In the genomic region with DNA sequence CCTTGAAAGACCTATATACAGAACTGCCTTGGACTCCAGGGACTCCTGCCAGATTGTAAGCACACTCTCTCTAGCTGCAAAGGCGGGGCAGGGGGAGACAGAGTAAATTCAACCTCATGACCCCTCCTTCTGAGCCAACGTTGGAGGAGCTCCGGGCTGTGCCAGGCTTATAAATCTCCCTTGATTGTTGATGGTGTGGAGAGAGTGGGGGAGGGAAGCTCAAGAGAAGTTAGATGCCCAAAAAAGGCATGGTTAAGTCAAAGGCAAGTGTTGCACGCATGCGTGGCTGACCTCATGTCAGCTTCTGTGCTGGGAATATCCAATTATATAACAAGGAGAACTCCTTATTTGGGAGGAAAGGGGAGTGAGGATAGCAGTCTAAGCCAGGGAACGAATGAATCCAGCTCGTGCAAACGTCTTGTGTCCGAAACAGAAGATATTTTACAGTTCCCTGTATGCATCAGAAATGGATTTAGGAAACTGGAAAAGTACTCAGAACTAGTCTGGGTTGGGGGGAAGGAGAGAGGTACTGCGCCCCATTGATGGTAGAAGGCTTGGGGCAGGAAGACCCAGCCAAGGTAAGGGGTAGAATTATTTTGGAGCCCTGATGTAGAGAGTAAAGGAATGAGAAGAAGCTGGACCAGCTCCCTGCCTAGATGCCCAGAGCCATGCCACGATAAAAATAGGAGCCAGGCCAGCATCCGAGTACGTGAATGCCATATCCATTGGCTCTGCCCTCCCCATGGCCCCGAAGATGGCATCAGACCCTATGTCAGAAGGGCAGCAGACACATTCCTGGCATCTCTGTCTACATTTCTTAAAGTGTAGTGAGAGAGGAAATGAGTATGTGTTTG, we compare ENCODE assay signal across 7 mouse cellular contexts. TPM values are rescaled to one million over a fixed set of nuclear protein-coding genes. Genes with fewer than 3 reads are reported as not detected.
DNase-seq lines count a peak whose midpoint lies in the region.

No protein-coding gene starts in this region.

- DNase-seq in embryo, embryonic 11 days, result peak; percentile 46
- DNase-seq in heart, adult 18-20 months, result peak; percentile 68 to 86
- peak; percentile 55 for DNase-seq in kidney, adult 9 months
- peak; percentile 90 for DNase-seq in lung, postnatal 25 days (ENCODE audit: low spot score)
- no peak for DNase-seq in cerebellum, postnatal 25 days
- DNase-seq in adrenal gland, adult 2 months, result no peak
- DNase-seq in thymus, postnatal 36 days, result no peak

RNA-seq across cellular contexts. Expression of a gene that starts 18.6 kb away (rescaled TPM):
- total RNA-seq in heart, adult 18-20 months (2021), result 10 to 100 TPM; 23.0 to 27.9 TPM
- total RNA-seq in adrenal gland, adult 2 months (2021), result 10 to 100 TPM; 27.1 to 34.5 TPM
- polyA plus RNA-seq in adrenal gland, adult 2 months (2012; rRNA removed), result 9.6 and 11.1 TPM in 2 replicates

Comparison
In these comparisons a context has a peak if more than half of its experiments do, and no peak if none do; other contexts are left out.
1. DNase-seq: peak in embryo, embryonic 11 days (single experiment), heart, adult 18-20 months (2 of 2), kidney, adult 9 months (single experiment) and lung, postnatal 25 days (single experiment); none in cerebellum, postnatal 25 days (0 of 2), adrenal gland, adult 2 months (single experiment) and thymus, postnatal 36 days (0 of 2).